Mouse (Mus musculus) embryo, embryonic 11.5 days (tissue): Measurements from ENCODE around the gene Fgfr4.
A peak's percentile ranks its signal among the peaks of the same experiment; 100 is the strongest.
"Not testable (repeated sequence)": the region's sequence is repeated elsewhere in the genome, so short reads cannot be mapped to it uniquely, and the experiment has no call there.

Experiments used
- DNase-seq: peaks from one replicate; pipeline ENCODE4 v3.0.0-alpha.2; 2012; ENCODE audit warnings: low read depth, low spot score

The Fgfr4 gene

GRCm38 (mm10) chr13:55171517-55172335 lies 19.3 kb downstream of the Fgfr4 start:
- peak; percentile 36 for DNase-seq

- DNase-seq, result no peak
Measured at GRCm38 (mm10) chr13:55172336-55172770, 19.9 kb downstream of the Fgfr4 start.

GRCm38 (mm10) chr13:55174347-55174746 lies 21.9 kb downstream of the Fgfr4 start:
- DNase-seq, result no peak

- DNase-seq, result no peak
Measured at GRCm38 (mm10) chr13:55176265-55176664, 23.8 kb downstream of the Fgfr4 start.

GRCm38 (mm10) chr13:55177903-55178496 lies 25.6 kb downstream of the Fgfr4 start:
- DNase-seq, result no peak

- DNase-seq, result peak; percentile 71
Measured at GRCm38 (mm10) chr13:55178556-55178955, 26.1 kb downstream of the Fgfr4 start.

- no peak for DNase-seq
Measured at GRCm38 (mm10) chr13:55179591-55179990, 27.2 kb downstream of the Fgfr4 start.

GRCm38 (mm10) chr13:55181786-55182172 lies 29.3 kb downstream of the Fgfr4 start:
- DNase-seq, result no peak

- DNase-seq, result peak; percentile 52
Measured at GRCm38 (mm10) chr13:55182173-55182894, 29.9 kb downstream of the Fgfr4 start.

- no peak for DNase-seq
Measured at GRCm38 (mm10) chr13:55183382-55183781, 30.9 kb downstream of the Fgfr4 start.

- not testable (repeated sequence) for DNase-seq
Measured at GRCm38 (mm10) chr13:55187062-55187461, 34.6 kb downstream of the Fgfr4 start.

GRCm38 (mm10) chr13:55189531-55190107 lies 37.2 kb downstream of the Fgfr4 start:
- no peak for DNase-seq

- DNase-seq, result peak; percentile 93
Measured at GRCm38 (mm10) chr13:55190121-55190868, 37.9 kb downstream of the Fgfr4 start.

- no peak for DNase-seq
Measured at GRCm38 (mm10) chr13:55191535-55191934, 39.1 kb downstream of the Fgfr4 start.

- not testable (repeated sequence) for DNase-seq
Measured at GRCm38 (mm10) chr13:55202758-55203157, 50.3 kb downstream of the Fgfr4 start.

- no peak for DNase-seq
Measured at GRCm38 (mm10) chr13:55203740-55204139, 51.3 kb downstream of the Fgfr4 start.

GRCm38 (mm10) chr13:55204667-55205389 lies 52.4 kb downstream of the Fgfr4 start:
- no peak for DNase-seq

GRCm38 (mm10) chr13:55205448-55206205 lies 53.2 kb downstream of the Fgfr4 start:
- DNase-seq, result no peak

- DNase-seq, result no peak
Measured at GRCm38 (mm10) chr13:55208837-55209648, 56.6 kb downstream of the Fgfr4 start.
